Mouse (Mus musculus): ENCODE results near the gene Chd1l.

GRCm38 (mm10) chr3:97524835-97525234, 85.2 kb downstream of the Chd1l start:
- TF ChIP-seq POLR2A (IDR thresholded peaks at IDR 0.05; ENCODE audit: control insufficient read depth, extremely low read depth, insufficient read depth, low read length, poor library complexity) (no peak), CTCF (IDR thresholded peaks at IDR 0.05; ENCODE audit: borderline replicate concordance, control insufficient read depth, extremely low read depth, insufficient read depth, low read length, poor library complexity) (no peak)

All from thymus, adult 2 months (tissue).